Mouse (Mus musculus) right cerebral cortex, adult 2 months (tissue): ENCODE data around the gene Slain2.
"Not testable (repeated sequence)": the region's sequence is repeated elsewhere in the genome, so short reads cannot be mapped to it uniquely, and the experiment has no call there.

Experiments used
- DNase-seq, 2 experiments: peaks; one replicate each; pipeline ENCODE4 v3.0.0; 2021 to 2022; ENCODE audit warnings: low spot score in 2 of 2

Gene Slain2

GRCm38 (mm10) chr5:72948136-72948535 is 34.0 kb downstream of the Slain2 start:
- peak in 1 of 2 experiments; percentile 25 for DNase-seq

- no peak for DNase-seq
These were observed 36.1 kb downstream of the Slain2 start for GRCm38 (mm10) chr5:72950252-72950651.

GRCm38 (mm10) chr5:72953996-72954604 is 40.0 kb downstream of the Slain2 start:
- no peak for DNase-seq

GRCm38 (mm10) chr5:72957281-72957680 is 43.2 kb downstream of the Slain2 start:
- DNase-seq: no peak

DNA sequence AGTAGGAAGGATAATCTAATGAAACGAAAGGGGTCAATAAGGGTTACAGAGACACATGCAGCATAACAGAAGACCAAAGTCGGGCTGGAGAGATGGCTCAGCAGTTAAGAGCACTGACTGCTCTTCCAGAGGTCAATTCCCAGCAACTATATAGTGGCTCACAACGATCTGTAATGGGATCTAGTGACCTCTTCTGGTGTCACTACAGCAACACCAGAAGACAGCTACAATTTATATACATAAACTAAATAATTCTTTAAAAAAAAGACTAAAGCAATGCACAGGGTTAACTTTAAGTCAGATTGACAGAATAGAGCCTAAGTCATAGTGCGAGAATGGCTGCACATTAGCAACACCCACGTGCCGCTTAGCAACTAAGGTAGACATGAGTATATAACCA is 46.0 kb downstream of the Slain2 start:
- DNase-seq: no peak

- no peak for DNase-seq
These were observed 51.6 kb downstream of the Slain2 start for GRCm38 (mm10) chr5:72965706-72966105.

DNA sequence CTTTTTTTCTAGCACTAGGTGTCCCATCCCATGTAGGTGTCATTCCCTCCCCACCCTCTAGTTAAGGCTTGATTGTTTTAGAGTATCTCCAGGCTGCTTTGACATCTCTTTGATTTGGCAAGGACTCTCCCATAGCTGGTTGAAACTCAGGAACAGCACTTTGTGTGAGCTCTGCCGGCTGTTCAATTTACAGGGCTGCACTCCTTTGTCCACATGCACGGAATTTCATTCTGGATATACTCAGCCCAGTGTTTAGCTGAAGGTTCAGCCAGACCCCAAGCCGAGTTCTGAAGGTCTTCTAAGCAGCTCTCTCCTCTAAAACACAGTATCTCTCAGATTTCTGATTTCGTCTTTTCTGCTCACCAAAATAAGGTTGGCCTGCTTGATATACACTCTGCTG is 58.3 kb downstream of the Slain2 start:
- no peak for DNase-seq

DNA sequence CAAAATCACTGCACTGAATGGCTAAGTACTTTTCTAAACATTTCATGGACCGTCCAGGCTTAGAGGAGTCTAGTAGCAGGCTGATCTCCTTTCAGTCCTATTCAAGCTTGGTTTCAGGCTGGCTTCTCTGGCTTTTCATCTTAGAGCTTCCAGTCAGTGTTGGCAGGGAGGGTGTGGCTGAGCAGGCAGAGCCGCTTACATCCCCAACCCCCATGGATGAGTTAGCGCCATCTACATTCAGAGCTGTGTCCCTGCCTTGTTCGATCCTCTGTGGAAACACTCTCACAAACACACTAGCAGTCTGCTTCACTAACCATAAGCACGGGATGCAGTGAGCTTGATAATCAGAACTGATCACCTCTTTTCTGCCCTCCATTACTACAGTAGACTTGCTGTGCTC is 58.8 kb downstream of the Slain2 start:
- DNase-seq: no peak

- no peak for DNase-seq
These were observed 60.5 kb downstream of the Slain2 start, which contains the start of gene Gm10135 for GRCm38 (mm10) chr5:72974602-72975001. TSS of gene Gm10135 (minus strand) at chr5:72974702.

- no peak for DNase-seq
These were observed 61.9 kb downstream of the Slain2 start for GRCm38 (mm10) chr5:72975996-72976395.

DNA sequence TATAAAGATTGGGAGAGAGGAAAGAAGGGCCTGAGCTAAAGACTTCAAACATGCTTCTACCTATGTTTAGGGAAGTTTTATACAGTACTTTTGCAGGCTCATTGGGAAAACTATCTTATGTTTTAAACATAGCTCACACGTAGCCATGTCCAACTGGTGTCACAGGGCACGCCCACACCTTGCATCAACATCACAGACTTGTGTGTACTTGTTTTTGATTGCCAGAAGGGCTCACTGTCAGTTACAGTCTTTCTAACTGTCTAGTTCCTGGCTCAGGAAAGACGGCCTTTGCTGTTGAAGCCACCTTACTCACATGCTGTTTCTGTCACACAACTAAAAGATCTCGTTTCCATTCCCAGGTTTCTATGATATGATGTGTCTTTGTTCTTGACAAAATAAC is 62.4 kb downstream of the Slain2 start:
- DNase-seq: no peak

DNA sequence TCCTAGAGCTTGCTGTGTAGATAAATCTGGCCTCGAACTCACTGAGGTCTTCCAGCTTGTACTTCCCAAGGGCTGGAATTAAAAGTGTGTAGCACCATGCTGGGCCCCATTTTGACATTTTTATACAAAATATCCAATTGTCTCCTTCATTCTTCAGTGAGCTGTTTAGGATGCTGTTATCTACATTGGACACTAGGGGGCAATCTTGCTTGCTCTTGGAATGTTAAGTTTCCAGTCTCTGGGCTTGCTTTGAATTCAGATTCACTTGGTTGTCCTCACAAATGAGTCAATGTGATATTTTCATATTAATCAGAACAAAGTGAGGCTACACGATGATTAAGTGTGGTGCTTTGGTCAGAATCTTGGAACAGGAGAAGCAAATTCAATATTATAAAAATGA is 70.0 kb downstream of the Slain2 start:
- peak; percentile 24 to 29 for DNase-seq

DNA sequence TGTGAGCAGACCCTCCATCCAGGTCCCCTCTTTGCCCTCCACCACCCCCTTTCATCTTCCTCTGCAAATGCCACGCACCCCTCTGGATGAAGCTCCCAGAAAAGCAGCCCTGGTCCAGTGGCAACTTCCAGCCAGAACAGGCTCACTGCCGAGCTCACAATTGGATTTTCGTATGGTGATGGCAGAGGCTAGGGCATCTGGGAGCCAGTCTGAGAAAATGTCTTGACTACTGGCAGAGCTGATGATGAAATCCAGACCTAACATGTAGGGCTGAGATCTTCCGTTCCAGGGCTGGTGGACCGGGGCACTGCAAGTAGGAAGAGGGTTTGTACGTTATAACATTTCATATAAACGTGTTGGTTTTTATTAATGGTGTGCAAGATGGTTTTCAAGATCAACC is 73.7 kb downstream of the Slain2 start:
- no peak for DNase-seq

GRCm38 (mm10) chr5:72989756-72990155 is 75.7 kb downstream of the Slain2 start:
- no peak for DNase-seq

DNA sequence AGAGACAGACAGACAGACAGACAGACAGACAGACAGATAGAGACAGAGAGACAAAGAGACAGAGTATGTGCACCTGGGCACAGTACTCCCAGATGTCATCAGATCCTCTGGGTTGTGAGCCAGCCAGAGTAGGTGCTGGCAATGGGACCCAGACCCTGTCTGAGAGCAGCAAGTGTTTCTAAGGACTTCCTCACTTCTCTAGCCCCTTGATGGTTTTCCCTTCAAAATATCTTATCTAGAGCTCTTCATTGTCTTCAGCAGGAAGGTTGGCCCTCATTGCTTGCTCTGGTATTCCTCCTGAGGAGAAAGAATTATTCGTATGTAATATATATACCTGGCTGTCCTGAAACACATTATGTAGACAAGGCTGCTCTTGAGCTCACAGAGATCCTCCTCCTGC is 78.4 kb downstream of the Slain2 start:
- no peak for DNase-seq

DNA sequence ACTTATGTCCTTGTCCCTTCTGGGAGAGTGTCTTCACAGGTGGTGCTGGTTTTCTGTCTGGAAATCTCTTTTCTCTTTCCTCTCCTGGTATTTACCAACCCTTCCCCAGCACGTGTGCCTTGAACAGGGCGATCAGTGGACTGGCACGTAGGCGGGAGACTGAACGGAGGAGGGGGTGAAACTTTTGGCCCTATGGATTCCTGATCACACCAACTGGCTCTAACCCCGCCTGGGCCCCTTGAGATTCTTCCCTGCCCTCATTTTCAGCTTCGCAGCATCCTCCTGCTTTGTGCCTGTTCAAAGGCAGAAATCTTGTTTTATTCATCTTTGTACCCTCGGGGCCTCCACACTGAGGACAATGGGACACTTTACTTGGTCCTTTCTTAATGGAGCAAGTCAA is 80.3 kb downstream of the Slain2 start:
- DNase-seq: no peak

DNA sequence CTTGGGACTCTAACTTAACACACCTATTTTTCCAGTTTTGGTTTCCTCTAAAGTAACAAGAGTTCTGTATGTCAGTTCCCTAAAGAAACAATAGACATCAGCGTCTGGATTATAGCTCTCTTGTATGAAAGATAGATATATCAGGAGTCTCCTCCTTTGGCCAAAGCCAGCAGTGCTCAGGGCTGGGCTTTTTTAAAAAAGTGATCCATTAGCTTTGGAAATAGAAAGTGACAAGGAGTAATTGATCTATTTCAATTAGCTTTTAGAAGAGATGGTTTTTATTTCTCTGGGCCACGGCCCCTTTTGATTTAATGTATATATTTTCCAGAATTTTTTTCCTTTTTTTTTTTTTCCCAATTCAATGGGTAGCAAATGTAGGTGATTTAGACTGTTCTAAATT is 80.8 kb downstream of the Slain2 start:
- DNase-seq: no peak

DNA sequence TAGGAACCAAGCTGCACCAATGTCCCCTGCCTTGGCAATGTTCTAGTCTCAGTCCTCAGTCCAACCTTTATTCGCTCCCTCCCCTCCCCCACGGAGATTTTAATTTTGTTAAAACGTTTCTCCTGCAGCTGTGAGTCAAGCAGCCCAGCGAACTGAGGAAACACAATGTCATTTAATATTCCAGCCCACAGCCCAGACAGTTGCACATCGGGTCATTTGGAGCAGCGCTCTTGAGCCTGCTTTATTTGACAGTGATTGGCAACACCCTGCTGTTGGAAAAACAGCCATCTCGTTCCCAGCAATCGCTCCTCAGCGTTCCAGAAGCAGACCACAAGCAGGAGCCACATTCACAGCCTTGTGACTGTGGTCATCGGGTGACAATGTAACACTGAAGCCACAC is 81.3 kb downstream of the Slain2 start:
- no peak for DNase-seq

DNA sequence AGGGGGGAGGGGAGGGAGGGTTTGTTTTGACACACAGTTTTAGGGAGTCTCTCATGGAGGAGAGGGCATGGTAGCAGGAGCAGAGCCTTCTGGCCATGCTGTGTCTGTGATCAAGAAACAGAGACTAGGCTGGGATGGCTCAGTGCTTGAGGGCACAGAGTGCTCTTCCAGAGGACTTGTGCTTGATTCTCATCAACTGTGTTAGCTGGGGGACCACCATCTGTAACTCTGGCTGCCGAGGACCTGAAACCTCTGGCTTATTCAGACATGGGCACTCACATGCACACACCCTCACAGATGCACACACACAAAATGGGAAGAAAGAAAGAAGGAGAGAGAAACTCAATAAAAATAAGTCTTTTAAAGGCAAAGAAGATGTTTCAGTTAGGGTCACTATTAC is 84.4 kb downstream of the Slain2 start:
- DNase-seq: not testable (repeated sequence)

- no peak for DNase-seq
These were observed 89.9 kb downstream of the Slain2 start for GRCm38 (mm10) chr5:73004046-73004445.

DNA sequence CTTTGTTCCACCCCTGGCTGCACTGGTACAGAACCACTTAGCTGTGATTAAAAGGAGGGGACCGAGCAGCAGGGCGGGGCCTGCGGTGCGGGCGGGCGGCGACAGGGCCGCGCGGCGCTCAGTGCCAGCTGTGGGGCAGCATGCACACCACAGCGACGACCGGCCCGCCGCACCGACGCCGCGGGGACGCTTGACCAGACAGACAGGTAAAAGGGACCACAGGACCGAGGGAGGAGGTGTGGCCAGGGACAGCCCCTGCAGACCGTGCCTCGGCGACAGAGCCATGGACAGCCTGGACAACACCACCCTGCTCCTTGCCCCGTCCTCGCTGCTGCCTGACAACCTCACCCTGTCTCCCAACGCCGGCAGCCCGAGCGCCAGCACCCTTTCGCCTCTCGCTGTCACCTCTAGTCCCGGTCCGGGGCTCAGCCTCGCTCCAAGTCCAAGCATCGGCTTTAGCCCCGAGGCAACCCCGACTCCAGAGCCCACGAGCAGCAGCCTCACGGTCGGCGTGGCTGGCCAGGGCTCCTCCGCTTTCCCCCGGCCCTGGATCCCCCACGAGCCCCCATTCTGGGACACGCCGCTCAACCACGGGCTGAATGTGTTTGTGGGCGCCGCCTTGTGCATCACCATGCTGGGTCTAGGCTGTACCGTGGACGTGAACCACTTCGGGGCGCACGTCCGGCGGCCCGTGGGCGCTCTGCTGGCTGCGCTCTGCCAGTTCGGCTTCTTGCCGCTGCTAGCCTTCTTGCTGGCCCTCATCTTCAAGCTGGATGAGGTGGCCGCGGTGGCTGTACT is 92.9 kb downstream of the Slain2 start, which contains the start of gene Slc10a4:
Slc10a4 (plus strand) TSS at position 100 of the 798 bp plus-strand sequence.
- DNase-seq: no peak

- DNase-seq: no peak
These were observed 93.5 kb downstream of the Slain2 start for GRCm38 (mm10) chr5:73007582-73007959.

DNA sequence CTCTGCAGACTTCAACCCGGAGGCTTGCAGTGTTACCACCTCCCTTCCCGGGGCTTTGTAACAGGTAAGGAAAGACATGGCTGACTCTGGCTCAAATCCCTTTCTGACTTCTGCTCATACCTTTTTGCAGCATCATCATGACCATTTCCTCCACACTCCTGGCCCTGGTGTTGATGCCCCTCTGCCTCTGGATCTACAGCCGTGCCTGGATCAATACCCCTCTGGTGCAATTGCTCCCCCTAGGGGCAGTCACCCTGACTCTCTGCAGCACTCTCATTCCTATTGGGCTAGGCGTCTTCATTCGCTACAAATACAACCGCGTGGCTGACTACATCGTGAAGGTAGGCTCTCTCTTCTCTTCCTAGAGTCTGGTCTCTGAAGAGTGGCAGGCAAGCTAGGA is 94.1 kb downstream of the Slain2 start:
- DNase-seq: not testable (repeated sequence)
